15 mouse cellular contexts compared by ENCODE assay signal in the genomic region with DNA sequence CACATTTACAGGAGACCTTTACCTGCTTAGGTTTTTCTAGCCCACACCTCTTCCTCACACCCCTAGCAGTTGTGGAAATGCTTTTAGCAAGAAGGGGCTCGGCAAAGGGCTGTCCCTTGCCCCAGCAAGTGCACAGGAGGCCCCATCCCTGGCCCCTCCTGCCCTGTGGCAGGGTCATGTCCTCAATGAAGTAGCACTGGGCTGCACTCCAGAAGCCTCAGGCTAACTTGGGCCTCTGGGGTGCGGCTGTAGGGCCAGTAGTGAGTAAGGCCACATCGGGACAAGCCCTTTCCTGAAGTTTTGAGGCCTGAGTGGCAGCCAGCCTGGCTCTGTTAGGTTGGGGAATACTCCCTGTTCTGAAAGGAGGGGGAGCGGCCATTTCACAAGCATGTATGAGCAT. TPM values are rescaled to one million over a fixed set of nuclear protein-coding genes. Genes with fewer than 3 reads are reported as not detected.
DNase-seq lines count a peak whose midpoint lies in the region; ATAC-seq lines count a peak whose summit lies in the region.
"Had no signal": no experiment of that assay in that cellular context is flagged by ENCODE, and none has a peak within 500 bp of the region (broad histone marks: within the 10 kb centered on the region; RNA-seq: fewer than 3 reads in every experiment).

No protein-coding gene starts in this region.

- no peak overlapping the region for H3K27ac ChIP-seq in heart, embryonic 10.5 days
- no peak overlapping the region for H3K27ac ChIP-seq in heart, embryonic 12.5 days (ENCODE audit: poor library complexity, severe bottlenecking)
- H3K27ac ChIP-seq: heart, embryonic 13.5 days; intestine, embryonic 15.5 days had no signal

- H3K9ac ChIP-seq in heart, embryonic 12.5 days = peak overlapping the region; percentile 5; the same call in 1 of the 2 replicates
- H3K9ac ChIP-seq: heart, embryonic 13.5 days; intestine, embryonic 15.5 days had no signal

- H3K4me3 ChIP-seq in heart, embryonic 10.5 days = no peak overlapping the region
- no peak overlapping the region for H3K4me3 ChIP-seq in heart, embryonic 12.5 days
- H3K4me3 ChIP-seq: heart, embryonic 13.5 days; intestine, embryonic 15.5 days had no signal

- ATAC-seq in heart, embryonic 12.5 days (ENCODE audit: insufficient number of reproducible peaks, low FRiP score) = no peak
- ATAC-seq: intestine, embryonic 15.5 days; midbrain, embryonic 16.5 days; Patski had no signal

- H3K4me1 ChIP-seq in heart, embryonic 10.5 days = peaks cover 15% of the 10 kb centered on the region
- H3K4me1 ChIP-seq in heart, embryonic 12.5 days (replicated peaks) = peaks cover 22% of the 10 kb centered on the region

- H3K9me3 ChIP-seq in heart, embryonic 10.5 days = no peaks in the 10 kb centered on the region
- H3K9me3 ChIP-seq in heart, embryonic 12.5 days (replicated peaks) = no peaks in the 10 kb centered on the region
- H3K9me3 ChIP-seq: heart, embryonic 13.5 days; intestine, embryonic 15.5 days had no signal

- H3K36me3 ChIP-seq in heart, embryonic 10.5 days = no peaks in the 10 kb centered on the region
- no peaks in the 10 kb centered on the region for H3K36me3 ChIP-seq in heart, embryonic 12.5 days
- H3K36me3 ChIP-seq: heart, embryonic 13.5 days; intestine, embryonic 15.5 days had no signal

- 77% methylated on average over 4 of the region's 4 CpGs for WGBS in heart, embryonic 10.5 days
- 67% methylated on average over 4 of the region's 4 CpGs for WGBS in heart, embryonic 12.5 days

- H3K27me3 ChIP-seq in heart, embryonic 10.5 days (ENCODE audit: insufficient read depth, poor library complexity, severe bottlenecking) = 0 out of 2 replicates have a peak, but pooled peaks cover 12% of the 10 kb centered on the region
- H3K27me3 ChIP-seq in heart, embryonic 12.5 days (replicated peaks) = no peaks in the 10 kb centered on the region
- H3K27me3 ChIP-seq: intestine, embryonic 15.5 days; Patski had no signal

- H3K4me2 ChIP-seq in heart, embryonic 12.5 days = no peak overlapping the region
- H3K4me2 ChIP-seq: heart, embryonic 13.5 days; intestine, embryonic 15.5 days had no signal

- peak; percentile 98 for DNase-seq in heart, adult 11 months
- DNase-seq in heart, embryonic 10.5 days (ENCODE audit: low spot score) = no peak
- peak; percentile 35 for DNase-seq in adrenal gland, postnatal 25 days
- DNase-seq in lung, postnatal 10 days = peak; percentile 45
- no peak for DNase-seq in right cerebral cortex, postnatal 10 days (ENCODE audit: low spot score in 2 of 2)
- DNase-seq in cerebellum, adult 18-20 months = no peak
- no peak for DNase-seq in right cerebral cortex, postnatal 25 days
- DNase-seq: thymus, adult 18-20 months had no signal

RNA-seq across cellular contexts. Expression of gene Ip6k3, which starts 6.7 kb away (rescaled TPM):
- polyA plus RNA-seq in heart, embryonic 10.5 days (2016; fragmentation: Nextera tagmentation; extraction: Ambion mirVana) = 0.05 and 0.10 TPM in 2 replicates
- total RNA-seq in adrenal gland, postnatal 25 days (2021) = 0.52 and 1.6 TPM in 2 replicates
- 0.18 and 0.31 TPM in 2 replicates for polyA plus RNA-seq in heart, embryonic 12.5 days (2016; fragmentation: Nextera tagmentation; extraction: Ambion mirVana)
- total RNA-seq: common myeloid progenitor, adult 5-6 weeks had no signal
- polyA plus RNA-seq: small intestine, adult 2 months had no signal

RNA-seq across cellular contexts. Expression of gene Uqcc2, which starts 27.2 kb away (rescaled TPM):
- 393 and 440 TPM in 2 replicates for polyA plus RNA-seq in heart, embryonic 10.5 days (2016; fragmentation: Nextera tagmentation; extraction: Ambion mirVana)
- total RNA-seq in adrenal gland, postnatal 25 days (2021) = 212 and 245 TPM in 2 replicates
- polyA plus RNA-seq in heart, embryonic 12.5 days (2016; fragmentation: Nextera tagmentation; extraction: Ambion mirVana) = 294 and 296 TPM in 2 replicates

RNA-seq across cellular contexts. Expression of gene Lemd2, which starts 43.4 kb away (rescaled TPM):
- polyA plus RNA-seq in heart, embryonic 10.5 days (2016; fragmentation: Nextera tagmentation; extraction: Ambion mirVana) = 11.1 and 14.4 TPM in 2 replicates
- 80.7 and 81.1 TPM in 2 replicates for total RNA-seq in adrenal gland, postnatal 25 days (2021)
- 13.7 and 16.8 TPM in 2 replicates for polyA plus RNA-seq in heart, embryonic 12.5 days (2016; fragmentation: Nextera tagmentation; extraction: Ambion mirVana)

Comparison
In these comparisons a context has a peak if more than half of its experiments do, and no peak if none do; other contexts are left out.
1. DNase-seq: peak in heart, adult 11 months (single experiment), adrenal gland, postnatal 25 days (single experiment) and lung, postnatal 10 days (single experiment); none in heart, embryonic 10.5 days (single experiment), right cerebral cortex, postnatal 10 days (0 of 2), cerebellum, adult 18-20 months (0 of 2) and right cerebral cortex, postnatal 25 days (single experiment).